Mouse (Mus musculus) kidney, embryonic 16.5 days (tissue): Measurements from ENCODE around the gene Plekhj1. TPM values are rescaled to one million over a fixed set of nuclear protein-coding genes. Genes with fewer than 3 reads are reported as not detected.

Source experiments
- ATAC-seq: fragments of 200-750 bp; cut with Nextera tagmentation; 2 replicates; pipeline ENCODE4 v1.8.0; 2017; ENCODE audit warnings: moderate TSS enrichment; ENCODE audit not compliant: low FRiP score, low TSS enrichment
- H3K27ac ChIP-seq: fragments of 300-500 bp; sonication (generic); 2 replicates; pipeline ENCODE4 v1.5.1; 2014; ENCODE audit warnings: low read length
- H3K27me3 ChIP-seq: fragments of 300-500 bp; sonication (generic); 2 replicates; pipeline ENCODE4 v1.6.1; 2014; ENCODE audit warnings: low read length, control low read depth, mixed read lengths; ENCODE audit not compliant: insufficient read depth
- H3K36me3 ChIP-seq: fragments of 300-500 bp; sonication (generic); 2 replicates; pipeline ENCODE4 v1.6.1; 2014; ENCODE audit warnings: low read length, control low read depth, mixed read lengths; ENCODE audit not compliant: insufficient read depth
- H3K4me1 ChIP-seq: fragments of 300-500 bp; sonication (generic); 2 replicates; pipeline ENCODE4 v1.6.1; 2014; ENCODE audit warnings: low read length, control low read depth, mixed read lengths; ENCODE audit not compliant: insufficient read depth
- H3K4me2 ChIP-seq: fragments of 300-500 bp; sonication (generic); replicated peaks from 2 replicates; pipeline ENCODE4 v1.6.1; 2014; ENCODE audit warnings: low read depth, low read length
- H3K4me3 ChIP-seq: fragments of 300-500 bp; sonication (generic); 2 replicates; pipeline ENCODE4 v1.5.1; 2014; ENCODE audit warnings: mild to moderate bottlenecking, low read length
- H3K9ac ChIP-seq: fragments of 300-500 bp; sonication (generic); replicated peaks from 2 replicates; pipeline ENCODE4 v1.6.1; 2014; ENCODE audit warnings: low read length
- H3K9me3 ChIP-seq: fragments of 300-500 bp; sonication (generic); 2 replicates; pipeline ENCODE4 v1.6.1; 2016; ENCODE audit warnings: low read length, control low read depth
- whole genome bisulfite sequencing: fragments of 180-500 bp; shearing (Covaris S2); extraction: QIAGEN DNeasy Blood & Tissue Kit; methylation state at CpG from one replicate; pipeline ENCODE4 v1.1.7; 2014; 5-methylcytosine and 5-hydroxymethylcytosine counted together
- polyA plus RNA-seq: library from polyadenylated mRNA; unstranded; fragments of >200 nt; fragmentation: Nextera tagmentation; extraction: Ambion mirVana; gene quantifications from 2 replicates; pipeline ENCODE4 v1.2.1, GENCODE M21; 2015

Gene Plekhj1
- polyA plus RNA-seq: 123 and 129 TPM in 2 replicates

GRCm38 (mm10) chr10:80798150-80799006 is at the start of gene Plekhj1, which contains the start of gene Sf3a2:
Gene Plekhj1 (minus strand): TSS chr10:80798626.
Gene Sf3a2 (plus strand): TSS chr10:80798198.
- Histone ChIP-seq H3K27me3 (no peaks in the 10 kb centered on the region), H3K4me3 (peak within 1 kb of the TSS; percentile 96), H3K4me1 (peaks cover 22% of the 10 kb centered on the region), H3K36me3 (peaks cover 52% of the 10 kb centered on the region), H3K4me2 (peak within 1 kb of the TSS; percentile 88), H3K27ac (peak within 1 kb of the TSS; percentile 98), H3K9ac (peak within 1 kb of the TSS; percentile 99), H3K9me3 (no peaks in the 10 kb centered on the region)
- peak; percentile 95 for ATAC-seq
- WGBS: under 1% methylated on average over 104 of the region's 104 CpGs

- Histone ChIP-seq H3K4me3 (no peak overlapping the region), H3K4me1 (peaks cover 11% of the 10 kb centered on the region; the same call in 1 of the 2 replicates), H3K9ac (no peak overlapping the region), H3K9me3 (no peaks in the 10 kb centered on the region), H3K4me2 (no peak overlapping the region), H3K27me3 (peaks cover 37% of the 10 kb centered on the region), H3K27ac (no peak overlapping the region), H3K36me3 (no peaks in the 10 kb centered on the region)
- no peak for ATAC-seq
- WGBS: 65% methylated on average over 12 of the region's 12 CpGs
These were observed 47.3 kb upstream of the Plekhj1 start for GRCm38 (mm10) chr10:80845732-80846131.

- no peak overlapping the region for H3K9ac ChIP-seq
- no peaks in the 10 kb centered on the region for H3K36me3 ChIP-seq
- no peak overlapping the region for H3K4me2 ChIP-seq
- 56% methylated on average over 8 of the region's 8 CpGs for WGBS
- no peaks in the 10 kb centered on the region for H3K9me3 ChIP-seq
- no peak overlapping the region for H3K27ac ChIP-seq
- H3K4me3 ChIP-seq: no peak overlapping the region
- H3K4me1 ChIP-seq: peaks cover 11% of the 10 kb centered on the region; the same call in 1 of the 2 replicates
- peaks cover 37% of the 10 kb centered on the region for H3K27me3 ChIP-seq
- no peak for ATAC-seq
These were observed 46.7 kb upstream of the Plekhj1 start for GRCm38 (mm10) chr10:80845055-80845693.

- Histone ChIP-seq H3K4me1 (peaks cover 11% of the 10 kb centered on the region; the same call in 1 of the 2 replicates), H3K36me3 (no peaks in the 10 kb centered on the region), H3K27me3 (peaks cover 37% of the 10 kb centered on the region), H3K9me3 (no peaks in the 10 kb centered on the region), H3K9ac (peak within 1 kb of the TSS; percentile 61), H3K4me2 (peak within 1 kb of the TSS; percentile 63), H3K4me3 (peak within 1 kb of the TSS; percentile 46), H3K27ac (no peak within 1 kb of the TSS)
- no peak for ATAC-seq
- 4% methylated on average over 51 of the region's 51 CpGs for WGBS
These were observed 45.6 kb upstream of the Plekhj1 start, which contains the start of gene Lingo3 for GRCm38 (mm10) chr10:80843931-80844547. Gene Lingo3 (minus strand): TSS chr10:80844039.

- 10% methylated on average over 32 of the region's 32 CpGs for WGBS
- Histone ChIP-seq H3K27ac (no peak overlapping the region), H3K27me3 (peaks cover 37% of the 10 kb centered on the region), H3K36me3 (no peaks in the 10 kb centered on the region), H3K9me3 (no peaks in the 10 kb centered on the region), H3K9ac (peak overlapping the region; percentile 61), H3K4me2 (peak overlapping the region; percentile 63), H3K4me3 (peak overlapping the region; percentile 46), H3K4me1 (peaks cover 11% of the 10 kb centered on the region; the same call in 1 of the 2 replicates)
- ATAC-seq: no peak
These were observed 44.9 kb upstream of the Plekhj1 start for GRCm38 (mm10) chr10:80843087-80843930.

- H3K9me3 ChIP-seq: no peaks in the 10 kb centered on the region
- no peak overlapping the region for H3K4me2 ChIP-seq
- ATAC-seq: no peak
- no peaks in the 10 kb centered on the region for H3K36me3 ChIP-seq
- WGBS: 80% methylated on average over 15 of the region's 15 CpGs
- H3K27ac ChIP-seq: no peak overlapping the region
- H3K27me3 ChIP-seq: peaks cover 37% of the 10 kb centered on the region
- H3K4me1 ChIP-seq: peaks cover 11% of the 10 kb centered on the region; the same call in 1 of the 2 replicates
- H3K9ac ChIP-seq: no peak overlapping the region
- no peak overlapping the region for H3K4me3 ChIP-seq
These were observed 43.9 kb upstream of the Plekhj1 start for GRCm38 (mm10) chr10:80842334-80842733.

GRCm38 (mm10) chr10:80841685-80842084 is 43.3 kb upstream of the Plekhj1 start:
- H3K4me1 ChIP-seq: peaks cover 11% of the 10 kb centered on the region; the same call in 1 of the 2 replicates
- WGBS: 84% methylated on average over 2 of the region's 2 CpGs
- ATAC-seq: no peak
- no peaks in the 10 kb centered on the region for H3K9me3 ChIP-seq
- no peak overlapping the region for H3K27ac ChIP-seq
- no peak overlapping the region for H3K4me2 ChIP-seq
- no peak overlapping the region for H3K4me3 ChIP-seq
- no peaks in the 10 kb centered on the region for H3K36me3 ChIP-seq
- no peak overlapping the region for H3K9ac ChIP-seq
- H3K27me3 ChIP-seq: peaks cover 37% of the 10 kb centered on the region

GRCm38 (mm10) chr10:80839848-80840247 is 41.4 kb upstream of the Plekhj1 start:
- H3K36me3 ChIP-seq: no peaks in the 10 kb centered on the region
- H3K9me3 ChIP-seq: 0 out of 2 replicates have a peak, but pooled peaks cover 9% of the 10 kb centered on the region
- no peak for ATAC-seq
- H3K4me1 ChIP-seq: peaks cover 11% of the 10 kb centered on the region; the same call in 1 of the 2 replicates
- no peak overlapping the region for H3K4me2 ChIP-seq
- H3K4me3 ChIP-seq: no peak overlapping the region
- peaks cover 46% of the 10 kb centered on the region for H3K27me3 ChIP-seq
- H3K9ac ChIP-seq: no peak overlapping the region
- WGBS: 56% methylated on average over 6 of the region's 6 CpGs
- no peak overlapping the region for H3K27ac ChIP-seq
